Mouse (Mus musculus) liver (tissue): ENCODE results near the gene Ptx4.

Experiments
- DNase-seq: peaks from one replicate; pipeline ENCODE4 v3.0.0-alpha.2; 2020; ENCODE audit warnings: mixed read lengths

Ptx4 gene

DNA sequence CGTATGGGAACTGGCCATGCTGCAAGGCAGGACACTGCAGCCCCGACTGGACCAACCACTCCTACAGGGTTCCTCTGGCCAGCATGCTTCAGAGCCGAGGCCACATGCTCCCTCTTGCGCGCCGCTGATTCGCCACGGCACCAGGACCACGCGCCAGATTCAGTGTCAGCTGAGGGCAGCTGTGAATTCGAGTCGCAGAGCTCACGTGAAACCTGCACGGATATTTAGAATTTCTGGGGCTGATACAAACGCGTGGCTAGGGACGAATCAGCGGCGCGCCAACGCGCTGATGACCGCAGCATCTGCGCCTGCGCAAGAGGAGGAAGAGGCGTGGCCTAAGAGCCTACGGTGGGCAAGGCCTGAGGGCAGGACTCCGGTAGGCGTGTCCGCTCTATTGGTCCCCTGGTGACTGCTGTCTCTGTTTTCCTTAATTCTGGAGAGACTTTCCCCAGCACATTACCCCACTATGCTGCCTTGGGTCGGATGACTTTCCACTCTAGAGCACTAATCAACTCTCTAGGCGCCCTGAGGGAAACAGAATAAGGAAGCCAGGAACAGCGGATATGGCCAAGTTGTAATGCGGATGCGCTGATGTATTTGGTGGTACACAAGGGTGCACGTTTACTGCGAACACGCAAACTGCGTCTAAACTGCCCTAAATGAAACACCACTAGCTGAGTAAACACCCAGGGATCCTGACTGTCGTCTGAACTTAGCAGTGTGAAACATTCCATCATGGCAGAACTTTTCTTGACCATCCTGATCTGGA lies 4.7 kb upstream of the Ptx4 start, which contains the start of gene Telo2:
Gene Telo2 (minus strand): TSS at position 304 of the 769 bp plus-strand sequence.
- peak; percentile 97 for DNase-seq

DNA sequence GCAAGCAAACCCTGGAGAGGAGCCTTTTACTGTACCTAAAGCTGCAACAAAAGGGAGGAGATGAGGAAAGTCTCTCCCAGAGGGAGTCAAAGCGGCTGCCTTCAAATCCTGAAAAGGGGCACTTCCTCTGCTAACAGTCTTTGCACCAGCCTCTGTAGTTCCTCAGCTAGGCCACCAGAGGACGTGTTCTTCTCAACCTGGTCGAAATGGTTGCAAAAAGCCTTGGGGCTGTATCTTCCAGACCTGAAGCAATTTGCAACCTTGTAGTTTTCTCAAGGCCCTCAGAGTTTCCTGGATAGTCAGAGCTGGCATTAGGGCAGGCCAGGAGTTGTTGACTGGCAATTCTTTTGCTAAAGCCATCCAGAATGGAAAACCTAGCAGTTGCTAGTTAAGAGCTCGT lies 3.3 kb upstream of the Ptx4 start:
- DNase-seq: no peak

DNA sequence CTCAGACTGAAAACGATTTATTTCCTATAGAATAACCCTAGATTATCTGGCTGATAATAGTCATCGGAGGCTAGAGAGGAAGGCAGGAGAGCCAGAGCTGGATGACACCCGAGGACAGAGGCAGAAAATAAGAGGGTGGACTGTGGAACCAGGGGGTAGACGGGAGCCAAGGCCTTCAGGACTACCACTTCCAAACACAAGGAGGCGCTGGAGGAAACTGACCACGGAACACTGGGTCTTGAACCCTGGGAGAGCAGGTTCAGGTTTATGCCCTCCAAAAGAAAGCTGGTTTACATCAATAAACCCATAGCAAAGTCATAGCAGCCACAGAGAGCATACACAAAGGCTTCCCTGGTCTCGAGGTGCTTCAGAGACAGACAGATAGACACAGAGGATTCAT lies 3.4 kb downstream of the Ptx4 start:
- DNase-seq: peak; percentile 40

DNA sequence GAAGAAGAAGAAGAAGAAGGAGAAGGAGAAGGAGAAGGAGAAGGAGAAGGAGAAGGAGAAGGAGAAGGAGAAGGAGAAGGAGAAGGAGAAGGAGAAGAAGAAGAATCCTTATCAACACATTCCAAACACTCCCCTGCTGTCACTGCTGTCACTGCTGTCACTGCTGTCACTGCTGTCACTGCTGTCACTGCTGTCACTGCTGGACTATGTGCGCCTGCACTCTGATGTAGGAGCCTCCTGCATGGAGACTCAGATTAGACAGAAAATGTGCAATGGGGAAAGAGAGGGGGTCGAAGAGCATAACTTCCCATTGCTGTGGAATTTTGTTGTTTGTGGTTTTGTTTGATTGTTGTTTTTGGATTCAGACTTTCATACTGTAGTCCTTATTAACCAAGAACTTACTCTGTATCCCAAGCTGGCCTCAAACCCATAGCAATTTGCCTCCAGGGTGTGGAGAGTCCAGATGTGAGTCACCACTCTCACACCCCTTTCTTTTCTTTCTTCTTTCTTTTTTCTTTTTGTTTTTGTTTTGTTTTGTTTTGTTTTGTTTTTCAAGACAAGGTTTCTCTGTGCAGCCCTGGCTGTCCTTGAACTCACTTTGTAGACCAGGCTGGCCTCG lies 5.0 kb downstream of the Ptx4 start:
- DNase-seq: peak; percentile 62

DNA sequence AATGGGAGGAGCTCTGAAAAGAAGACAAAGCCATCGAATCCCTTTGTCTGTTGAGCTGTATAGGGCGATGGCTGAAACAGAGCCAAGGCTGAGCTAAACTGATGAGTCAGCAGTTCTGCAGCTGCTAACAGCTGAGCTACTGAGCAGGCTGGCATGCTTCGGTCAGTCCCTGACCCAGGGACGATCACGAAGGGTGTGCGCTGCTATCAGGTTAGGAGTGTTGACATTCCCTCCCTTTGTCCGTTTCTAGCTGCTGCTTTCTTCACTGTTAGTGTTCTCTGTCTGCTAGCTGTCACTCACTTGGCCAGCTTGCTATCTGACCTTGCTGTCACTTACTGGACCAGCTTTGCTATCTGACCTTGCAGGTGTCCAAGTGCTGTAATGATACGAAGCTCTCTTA lies 6.5 kb downstream of the Ptx4 start:
- peak; percentile 81 for DNase-seq

DNA sequence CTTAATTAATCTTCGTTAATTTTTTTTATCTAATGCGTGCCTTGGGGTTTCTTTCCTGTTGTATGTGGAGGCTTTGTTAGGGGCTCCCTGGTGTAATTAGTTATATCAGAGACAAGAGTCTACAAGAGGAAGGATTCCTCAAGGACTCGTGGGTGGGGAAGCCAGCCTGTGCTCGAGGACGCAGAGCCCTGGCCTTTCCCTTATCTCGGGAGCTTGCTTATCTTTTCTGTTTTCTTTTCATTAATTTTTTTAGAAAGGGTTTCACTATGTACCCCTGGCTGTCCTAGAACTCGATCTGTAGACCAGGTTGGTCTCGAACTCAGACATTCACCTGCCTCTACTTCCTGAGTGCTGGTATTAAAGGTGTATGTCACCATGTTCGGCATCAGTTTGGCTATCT lies 7.1 kb downstream of the Ptx4 start:
- DNase-seq: peak; percentile 64

DNA sequence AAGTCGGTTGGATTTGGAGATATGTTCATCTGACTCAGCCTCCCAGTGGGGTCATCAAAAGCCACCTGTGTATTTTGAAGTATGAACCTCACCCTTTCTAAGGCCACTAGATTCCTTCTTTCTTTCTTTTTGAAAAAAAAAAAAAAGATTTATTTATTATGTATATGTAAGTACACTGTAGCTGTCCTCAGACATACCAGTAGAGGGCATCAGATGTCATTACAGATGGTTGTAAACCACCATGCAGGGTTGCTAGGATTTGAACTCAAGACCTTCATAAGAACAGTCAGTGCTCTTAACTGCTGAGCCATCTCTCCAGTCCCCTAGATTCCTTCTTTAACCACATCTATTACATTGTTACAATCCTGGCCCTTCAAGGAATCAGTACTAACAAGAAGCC lies 9.5 kb downstream of the Ptx4 start:
- DNase-seq: no peak

DNA sequence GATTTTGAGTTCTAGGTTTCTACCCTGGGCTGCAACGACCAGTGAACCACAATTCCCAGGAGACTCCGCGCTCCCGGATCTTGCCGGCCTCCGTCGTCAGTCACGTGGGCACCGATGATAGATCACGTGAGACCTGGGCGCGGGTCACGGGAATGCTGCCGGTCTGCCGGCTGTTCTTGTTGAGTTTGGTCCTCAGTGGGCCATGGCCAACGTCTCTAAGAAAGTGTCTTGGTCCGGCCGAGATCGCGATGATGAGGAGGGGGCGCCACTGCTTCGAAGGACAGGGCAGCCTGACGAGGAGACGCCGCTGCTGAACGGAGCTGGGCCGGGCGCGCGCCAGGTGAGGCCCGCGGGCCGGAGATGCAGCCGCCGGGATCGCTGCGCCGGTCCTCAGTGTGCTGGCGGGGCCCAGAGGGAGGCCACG lies 12.7 kb downstream of the Ptx4 start, which contains the start of gene Clcn7:
Gene Clcn7 (plus strand): TSS at position 117 of the 424 bp plus-strand sequence.
- DNase-seq: peak; percentile 92

DNA sequence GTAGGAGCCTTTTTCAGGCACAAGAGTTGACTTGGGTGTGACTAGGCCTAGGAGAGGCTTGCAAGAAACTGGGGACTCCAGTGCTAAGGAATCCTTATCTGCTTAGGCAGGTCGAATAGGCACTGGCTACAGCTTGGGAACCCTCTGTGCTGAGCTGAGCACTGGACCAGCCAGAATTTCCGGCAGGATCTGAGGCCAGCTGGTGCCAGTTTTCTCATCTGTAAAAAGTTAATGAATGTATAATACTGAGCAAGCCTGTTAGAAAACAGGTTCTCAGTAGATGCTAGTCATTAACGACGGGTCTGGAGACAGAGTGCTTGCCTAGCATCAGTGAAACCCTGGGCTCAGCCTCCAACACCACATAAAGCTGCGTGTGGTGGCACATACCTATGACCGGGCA lies 15.1 kb downstream of the Ptx4 start:
- DNase-seq: no peak

DNA sequence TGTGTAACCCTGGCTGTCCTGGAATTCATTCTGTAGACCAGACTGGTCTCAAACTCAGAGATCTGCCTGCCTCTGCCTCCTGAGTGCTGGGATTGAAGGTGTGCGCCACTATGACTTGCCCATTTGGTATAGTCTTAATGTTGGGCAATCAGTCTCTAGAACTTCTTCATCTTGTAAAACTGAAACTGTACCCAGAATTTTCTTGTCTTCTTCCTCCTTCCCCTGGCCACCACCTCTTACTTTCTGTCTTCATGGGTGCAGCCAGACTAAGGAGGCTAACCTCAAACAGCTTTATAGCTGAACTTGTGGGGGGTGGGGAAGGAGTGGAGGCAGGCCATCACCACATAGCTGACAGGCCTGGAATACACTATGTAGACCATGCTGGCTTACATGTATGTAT lies 18.2 kb downstream of the Ptx4 start:
- DNase-seq: no peak

DNA sequence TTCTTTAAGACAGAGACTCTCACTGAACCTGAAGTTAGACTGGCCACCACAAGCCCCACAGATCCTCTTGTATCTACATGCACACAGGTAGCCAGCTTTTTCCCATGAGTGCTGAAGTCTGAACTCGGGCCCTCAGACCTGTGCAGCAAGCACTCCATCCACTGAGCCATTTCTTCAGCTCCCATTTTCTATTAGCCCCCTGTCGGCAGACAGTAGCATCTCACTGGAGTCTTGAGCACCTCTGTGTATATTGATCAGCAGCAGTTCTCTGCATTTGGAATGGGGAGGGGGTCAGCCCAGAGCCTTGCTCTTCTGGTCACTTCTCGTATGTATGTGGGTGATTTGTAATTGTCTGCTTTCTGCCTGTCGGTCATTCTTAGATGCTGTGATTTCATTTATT lies 19.4 kb downstream of the Ptx4 start:
- no peak for DNase-seq

DNA sequence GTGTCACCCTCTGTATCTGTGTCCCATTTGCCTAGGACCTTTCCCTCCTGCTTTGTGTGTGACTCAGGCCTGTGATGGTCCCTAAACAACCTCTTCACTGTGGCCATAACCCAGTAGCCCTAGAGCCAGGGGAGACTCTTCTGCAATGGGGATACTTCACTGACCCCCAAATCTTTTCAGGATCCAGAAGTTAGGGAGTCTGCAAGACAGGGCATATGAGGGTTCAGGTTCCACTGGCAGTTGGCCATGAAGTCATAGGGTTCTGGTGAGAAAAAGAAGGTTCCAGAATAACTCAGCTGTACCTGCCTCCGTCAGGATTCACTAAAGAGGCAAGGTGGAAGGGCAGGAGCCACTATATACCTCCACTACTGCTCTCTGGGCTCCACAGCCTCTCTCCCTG lies 41.6 kb downstream of the Ptx4 start, which contains the start of gene Ccdc154:
Gene Ccdc154 (plus strand): TSS at position 301 of the 400 bp plus-strand sequence.
- no peak for DNase-seq

DNA sequence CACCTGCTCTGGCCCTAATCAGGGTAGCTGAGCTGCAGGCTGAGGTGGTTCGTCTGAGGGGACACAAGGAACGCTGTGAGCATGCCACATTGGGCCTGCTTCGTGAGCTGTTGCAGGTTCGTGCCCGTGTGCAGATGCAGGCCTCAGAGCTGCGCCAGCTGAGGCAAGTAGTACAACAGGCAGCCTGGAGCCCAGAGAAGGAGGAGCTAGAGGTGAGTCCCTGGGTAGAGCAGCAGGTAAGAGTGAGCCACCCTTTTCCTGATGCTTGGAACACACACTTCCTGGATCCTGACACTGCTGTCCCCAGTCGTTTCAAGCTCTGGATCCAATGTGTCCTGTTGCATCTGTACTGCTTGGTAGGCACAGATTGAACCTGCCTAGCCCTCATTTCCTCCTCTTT lies 42.8 kb downstream of the Ptx4 start:
- DNase-seq: no peak

DNA sequence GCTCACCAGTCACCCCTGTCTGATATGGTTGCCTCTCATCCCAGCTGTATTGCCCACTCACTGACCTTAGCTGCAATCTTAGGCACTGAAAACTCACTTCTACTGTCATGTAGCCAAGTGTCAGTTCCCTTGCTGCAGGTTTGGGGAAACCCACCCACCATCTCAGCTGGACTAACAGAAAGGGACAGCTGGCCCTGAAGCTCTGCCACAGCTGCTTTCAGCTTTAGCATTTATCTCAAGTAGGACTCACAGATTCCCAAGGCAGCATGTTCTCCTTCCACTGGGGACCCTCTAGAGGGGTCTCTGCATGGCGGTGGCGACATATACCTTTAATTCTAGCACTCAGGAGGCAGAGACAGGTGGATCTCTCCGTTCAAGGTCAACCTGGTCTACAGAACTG lies 44.2 kb downstream of the Ptx4 start:
- DNase-seq: no peak

DNA sequence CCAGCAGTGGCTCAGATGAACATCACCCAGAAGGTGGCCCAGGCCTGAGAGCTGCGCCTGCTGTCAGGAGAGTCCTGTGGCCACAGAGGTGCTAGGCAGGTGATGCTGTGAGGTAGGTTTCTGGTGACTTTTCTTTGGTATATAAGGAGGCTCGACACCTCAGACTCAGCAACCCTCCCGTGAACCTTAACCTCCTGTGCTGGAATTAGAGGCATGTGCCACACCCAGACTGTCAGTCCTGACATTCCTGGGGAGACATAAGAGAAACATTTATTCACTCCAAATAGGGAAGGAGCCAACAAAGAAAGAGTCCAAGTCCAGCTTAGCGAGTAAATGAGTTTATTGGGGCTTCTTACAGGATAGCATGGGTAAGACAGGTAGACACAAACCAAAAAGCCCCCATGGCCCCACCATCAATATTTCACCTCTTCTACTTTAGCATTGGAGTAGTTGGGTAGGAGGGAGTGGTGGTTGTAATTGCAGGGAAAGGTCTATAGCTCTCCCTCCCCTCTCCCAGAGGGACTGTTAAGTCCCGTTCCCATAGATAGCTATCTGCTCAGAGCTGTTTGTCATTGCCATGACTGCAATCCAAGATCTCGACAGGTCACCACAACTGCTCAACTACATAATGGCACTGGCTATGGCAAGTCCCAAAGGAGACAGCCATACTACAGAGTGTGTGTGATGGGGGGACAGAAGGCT lies 45.6 kb downstream of the Ptx4 start:
- DNase-seq: no peak

DNA sequence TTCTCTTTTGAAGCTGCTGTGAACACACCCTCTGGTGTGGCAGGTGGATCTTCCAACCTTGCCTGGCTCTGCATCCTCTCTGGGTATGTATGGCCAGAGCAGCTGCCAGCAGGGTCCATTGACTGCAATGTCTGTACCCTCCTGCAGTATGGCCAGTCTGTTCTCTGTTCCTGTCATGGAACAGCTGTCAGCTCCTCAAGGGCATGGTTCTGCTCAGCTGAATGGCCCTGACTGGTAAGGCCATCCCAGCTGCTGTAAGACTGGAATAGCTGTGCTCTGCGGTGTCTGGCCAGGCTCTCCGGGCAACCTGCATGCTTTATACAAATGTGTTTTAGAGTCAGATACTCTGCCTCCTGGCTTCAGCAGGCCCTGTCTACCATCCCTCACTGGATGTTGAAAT lies 49.1 kb downstream of the Ptx4 start:
- no peak for DNase-seq

DNA sequence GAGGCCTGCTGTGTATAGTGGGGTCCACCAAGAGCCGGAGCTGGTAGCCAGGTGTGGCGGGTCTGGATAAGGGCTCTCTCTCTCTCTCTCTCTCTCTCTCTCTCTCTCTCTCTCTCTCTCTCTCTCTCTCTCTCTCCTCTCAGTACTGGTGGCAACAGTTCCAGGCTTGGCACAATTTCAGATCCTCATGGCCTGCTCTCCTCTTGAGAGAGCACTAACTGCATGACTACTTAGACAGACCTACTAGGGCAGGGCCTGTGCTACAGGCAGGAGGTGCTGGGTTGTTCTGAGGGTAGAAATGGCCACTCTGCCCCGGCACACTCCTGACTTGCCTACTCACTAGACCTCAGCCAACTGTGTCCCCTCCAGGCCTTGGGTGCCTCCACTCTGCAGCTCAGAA lies 52.0 kb downstream of the Ptx4 start:
- DNase-seq: no peak
